Mouse (Mus musculus) liver, embryonic 12.5 days (tissue): Measurements from ENCODE around the gene Apoc3. TPM values are rescaled to one million over a fixed set of nuclear protein-coding genes. Genes with fewer than 3 reads are reported as not detected.
A peak's percentile ranks its signal among the peaks of the same experiment; 100 is the strongest.

Source experiments
- ATAC-seq: fragments of 200-750 bp; cut with Nextera tagmentation; 2 replicates; pipeline ENCODE4 v1.8.0; 2017; ENCODE audit warnings: moderate number of reproducible peaks, mild to moderate bottlenecking, moderate library complexity
- H3K27ac ChIP-seq: fragments of 300-500 bp; sonication (generic); 2 replicates; pipeline ENCODE4 v1.5.1; 2016; ENCODE audit warnings: mild to moderate bottlenecking
- H3K27me3 ChIP-seq: fragments of 300-500 bp; sonication (generic); replicated peaks from 2 replicates; pipeline ENCODE4 v1.6.1; 2016; ENCODE audit warnings: mild to moderate bottlenecking, moderate library complexity
- H3K36me3 ChIP-seq: fragments of 300-500 bp; sonication (generic); 2 replicates; pipeline ENCODE4 v1.6.1; 2016; ENCODE audit warnings: mild to moderate bottlenecking, moderate library complexity
- H3K4me1 ChIP-seq: fragments of 300-500 bp; sonication (generic); 2 replicates; pipeline ENCODE4 v1.6.1; 2016
- H3K4me2 ChIP-seq: fragments of 300-500 bp; sonication (generic); 2 replicates; pipeline ENCODE4 v1.6.1; 2016; ENCODE audit warnings: mild to moderate bottlenecking, moderate library complexity
- H3K4me3 ChIP-seq: fragments of 300-500 bp; sonication (generic); 2 replicates; pipeline ENCODE4 v1.5.1; 2016; ENCODE audit warnings: mild to moderate bottlenecking, moderate library complexity
- H3K9ac ChIP-seq: fragments of 300-500 bp; sonication (generic); 2 replicates; pipeline ENCODE4 v1.6.1; 2016; ENCODE audit warnings: mild to moderate bottlenecking, moderate library complexity
- H3K9me3 ChIP-seq: fragments of 300-500 bp; sonication (generic); replicated peaks from 2 replicates; pipeline ENCODE4 v1.6.1; 2016; ENCODE audit warnings: mild to moderate bottlenecking, moderate library complexity
- WGBS: fragments of 180-500 bp; shearing (Covaris S2); methylation state at CpG from one replicate; pipeline ENCODE4 v1.1.7; 2016; ENCODE audit not compliant: insufficient replicate concordance; 5-methylcytosine and 5-hydroxymethylcytosine counted together
- polyA plus RNA-seq: library from polyadenylated mRNA; unstranded; fragments of >200 nt; fragmentation: Nextera tagmentation; extraction: Ambion mirVana; gene quantifications from 2 replicates; pipeline ENCODE4 v1.2.1, GENCODE M21; 2016

The Apoc3 gene
- polyA plus RNA-seq, 1 experiment from 2014 or later: 2.1 TPM

GRCm38 (mm10) chr9:46256658-46257385 lies 21.4 kb upstream of the Apoc3 start:
- ATAC-seq: no peak
- WGBS: 68% methylated on average over 10 of the region's 10 CpGs

GRCm38 (mm10) chr9:46256177-46256576 lies 20.7 kb upstream of the Apoc3 start:
- Histone ChIP-seq H3K4me2 (no peak overlapping the region), H3K9ac (no peak overlapping the region), H3K27me3 (no peaks in the 10 kb centered on the region), H3K9me3 (no peaks in the 10 kb centered on the region), H3K27ac (no peak overlapping the region), H3K4me1 (0 out of 2 replicates have a peak, but pooled peaks cover 9% of the 10 kb centered on the region), H3K4me3 (no peak overlapping the region), H3K36me3 (no peaks in the 10 kb centered on the region)
- WGBS: 72% methylated on average over 7 of the region's 7 CpGs
- ATAC-seq: no peak

More at GRCm38 (mm10) chr9:46256658-46257385, 21.4 kb upstream of the Apoc3 start:
- H3K4me2 ChIP-seq: no peak overlapping the region
- H3K27ac ChIP-seq: no peak overlapping the region
- H3K36me3 ChIP-seq: no peaks in the 10 kb centered on the region
- H3K4me1 ChIP-seq: 0 out of 2 replicates have a peak, but pooled peaks cover 9% of the 10 kb centered on the region
- no peak overlapping the region for H3K9ac ChIP-seq
- H3K9me3 ChIP-seq: no peaks in the 10 kb centered on the region
- H3K4me3 ChIP-seq: no peak overlapping the region
- no peaks in the 10 kb centered on the region for H3K27me3 ChIP-seq

- 28% methylated on average over 11 of the region's 11 CpGs for WGBS
These were observed 11.4 kb upstream of the Apoc3 start for GRCm38 (mm10) chr9:46246752-46247324.

GRCm38 (mm10) chr9:46243584-46243983 lies 8.1 kb upstream of the Apoc3 start:
- Histone ChIP-seq H3K4me2 (no peak overlapping the region), H3K27me3 (peaks cover 26% of the 10 kb centered on the region; the same call in 1 of the 2 replicates), H3K4me1 (no peaks in the 10 kb centered on the region; the same call in 1 of the 2 replicates), H3K4me3 (no peak overlapping the region), H3K27ac (no peak overlapping the region), H3K36me3 (no peaks in the 10 kb centered on the region), H3K9ac (no peak overlapping the region), H3K9me3 (no peaks in the 10 kb centered on the region)
- ATAC-seq: no peak
- 67% methylated on average over 8 of the region's 8 CpGs for WGBS

More at GRCm38 (mm10) chr9:46246752-46247324, 11.4 kb upstream of the Apoc3 start:
- Histone ChIP-seq H3K27me3 (peaks cover 13% of the 10 kb centered on the region; the same call in 1 of the 2 replicates), H3K4me3 (no peak overlapping the region), H3K4me1 (no peaks in the 10 kb centered on the region; the same call in 1 of the 2 replicates), H3K9me3 (no peaks in the 10 kb centered on the region), H3K27ac (no peak overlapping the region), H3K36me3 (no peaks in the 10 kb centered on the region), H3K9ac (no peak overlapping the region), H3K4me2 (peak overlapping the region; percentile 25)
- ATAC-seq: peak; percentile 40; the same call in 1 of the 2 replicates

GRCm38 (mm10) chr9:46243122-46243521 lies 7.7 kb upstream of the Apoc3 start:
- H3K4me1 ChIP-seq: no peaks in the 10 kb centered on the region; the same call in 1 of the 2 replicates
- H3K9ac ChIP-seq: no peak overlapping the region
- no peak for ATAC-seq
- no peak overlapping the region for H3K4me3 ChIP-seq
- no peaks in the 10 kb centered on the region for H3K36me3 ChIP-seq
- 63% methylated on average over 4 of the region's 4 CpGs for WGBS
- no peaks in the 10 kb centered on the region for H3K9me3 ChIP-seq
- peaks cover 29% of the 10 kb centered on the region; the same call in 1 of the 2 replicates for H3K27me3 ChIP-seq
- H3K4me2 ChIP-seq: no peak overlapping the region
- no peak overlapping the region for H3K27ac ChIP-seq

- Histone ChIP-seq H3K4me1 (no peaks in the 10 kb centered on the region; the same call in none of the 2 replicates), H3K36me3 (no peaks in the 10 kb centered on the region), H3K4me3 (no peak overlapping the region), H3K27ac (no peak overlapping the region), H3K4me2 (no peak overlapping the region), H3K9me3 (no peaks in the 10 kb centered on the region), H3K9ac (no peak overlapping the region), H3K27me3 (peaks cover 32% of the 10 kb centered on the region; the same call in 1 of the 2 replicates)
- no peak for ATAC-seq
- 61% methylated on average over 2 of the region's 2 CpGs for WGBS
These were observed 6.4 kb upstream of the Apoc3 start for GRCm38 (mm10) chr9:46241818-46242217.

GRCm38 (mm10) chr9:46240526-46241153 lies 5.2 kb upstream of the Apoc3 start, which contains the start of gene Apoa4:
Gene Apoa4 (plus strand): TSS chr9:46240696.
- Histone ChIP-seq H3K27me3 (peaks cover 32% of the 10 kb centered on the region; the same call in 1 of the 2 replicates), H3K4me1 (peaks cover 8% of the 10 kb centered on the region), H3K9me3 (no peaks in the 10 kb centered on the region), H3K4me2 (no peak within 1 kb of the TSS), H3K36me3 (no peaks in the 10 kb centered on the region), H3K27ac (no peak within 1 kb of the TSS), H3K9ac (no peak within 1 kb of the TSS), H3K4me3 (no peak within 1 kb of the TSS)
- WGBS: 46% methylated on average over 7 of the region's 7 CpGs
- no peak for ATAC-seq

GRCm38 (mm10) chr9:46238850-46239249 lies 3.4 kb upstream of the Apoc3 start:
- 65% methylated on average over 7 of the region's 7 CpGs for WGBS

GRCm38 (mm10) chr9:46235649-46236048 lies 213 bp upstream of the Apoc3 start:
- peaks cover 18% of the 10 kb centered on the region for H3K27me3 ChIP-seq
- H3K9me3 ChIP-seq: no peaks in the 10 kb centered on the region
- 45% methylated on average over 4 of the region's 4 CpGs for WGBS
- H3K36me3 ChIP-seq: no peaks in the 10 kb centered on the region
- no peak overlapping the region for H3K9ac ChIP-seq
- H3K4me2 ChIP-seq: no peak overlapping the region
- H3K4me3 ChIP-seq: no peak overlapping the region
- peaks cover 25% of the 10 kb centered on the region for H3K4me1 ChIP-seq
- ATAC-seq: peak; percentile 69
- H3K27ac ChIP-seq: 0 out of 2 replicates have a peak overlapping the region, but pooled peaks have one; percentile 18

More at GRCm38 (mm10) chr9:46238850-46239249, 3.4 kb upstream of the Apoc3 start:
- no peaks in the 10 kb centered on the region for H3K9me3 ChIP-seq
- H3K27ac ChIP-seq: no peak overlapping the region
- H3K4me3 ChIP-seq: no peak overlapping the region
- H3K36me3 ChIP-seq: no peaks in the 10 kb centered on the region
- H3K4me1 ChIP-seq: peaks cover 15% of the 10 kb centered on the region
- no peak for ATAC-seq
- no peak overlapping the region for H3K9ac ChIP-seq
- no peak overlapping the region for H3K4me2 ChIP-seq
- peaks cover 32% of the 10 kb centered on the region; the same call in 1 of the 2 replicates for H3K27me3 ChIP-seq

- H3K27me3 ChIP-seq: peaks cover 20% of the 10 kb centered on the region
- 71% methylated on average over 6 of the region's 6 CpGs for WGBS
- no peaks in the 10 kb centered on the region for H3K36me3 ChIP-seq
- no peaks in the 10 kb centered on the region for H3K9me3 ChIP-seq
- peak; percentile 18; the same call in 1 of the 2 replicates for ATAC-seq
- H3K4me1 ChIP-seq: peaks cover 29% of the 10 kb centered on the region
- H3K9ac ChIP-seq: no peak overlapping the region
- no peak overlapping the region for H3K4me2 ChIP-seq
- H3K4me3 ChIP-seq: no peak overlapping the region
- H3K27ac ChIP-seq: 0 out of 2 replicates have a peak overlapping the region, but pooled peaks have one; percentile 18
These were observed 240 bp downstream of the Apoc3 start for GRCm38 (mm10) chr9:46235196-46235595.

GRCm38 (mm10) chr9:46230450-46230975 lies 4.9 kb downstream of the Apoc3 start:
- Histone ChIP-seq H3K27me3 (peaks cover 21% of the 10 kb centered on the region), H3K9ac (peak overlapping the region; percentile 65), H3K27ac (peak overlapping the region; percentile 31), H3K9me3 (no peaks in the 10 kb centered on the region), H3K4me2 (peak overlapping the region; percentile 75), H3K4me3 (peak overlapping the region; percentile 55), H3K4me1 (peaks cover 42% of the 10 kb centered on the region), H3K36me3 (no peaks in the 10 kb centered on the region)
- WGBS: 33% methylated on average over 13 of the region's 13 CpGs
- no peak for ATAC-seq
